Mouse (Mus musculus) neutrophil, adult 83 days (primary cell): ENCODE measurements around the gene 2210408I21Rik. TPM values are rescaled to one million over a fixed set of nuclear protein-coding genes. Genes with fewer than 3 reads are reported as not detected.

ENCODE experiments used
- total RNA-seq, 2 experiments: library from RNA; stranded (reverse); gene quantifications; one replicate each; pipeline ENCODE4 v1.2.4; 2023

The 2210408I21Rik gene
- 1 to 10 TPM in 1 of 2 experiments, under 1 TPM in 1; 0.66 to 1.4 TPM for total RNA-seq

GRCm38 (mm10) chr13:77134931-77135620, at the start of gene 2210408I21Rik, which contains the start of gene Slf1:
Gene 2210408I21Rik, plus strand, starts transcription at chr13:77135540.
Gene Slf1, minus strand, starts transcription at chr13:77135473.

Other genes starting within 250 kb of the 2210408I21Rik start
- 1 to 10 TPM; 6.8 to 7.9 TPM for gene Slf1, start 67 bp upstream of the 2210408I21Rik start, total RNA-seq